Mouse (Mus musculus): Measurements from ENCODE around the gene Klhl3. TPM values are rescaled to one million over a fixed set of nuclear protein-coding genes. Genes with fewer than 3 reads are reported as not detected.

Gene Klhl3
- polyA plus RNA-seq, 1 experiment = 5.6 TPM

GRCm38 (mm10) chr13:58124989-58125388, 11.6 kb upstream of the Klhl3 start:
- Histone ChIP-seq H3K4me1 (ENCODE audit: control insufficient read depth, insufficient read depth, low read length) (no peaks in the 10 kb centered on the region; the same call in 1 of the 2 replicates), H3K4me3 (ENCODE audit: control insufficient read depth, low read depth, low read length) (no peak overlapping the region), H3K36me3 (ENCODE audit: control insufficient read depth, insufficient read depth, low read length) (peaks cover 5% of the 10 kb centered on the region; the same call in 1 of the 2 replicates), H3K27me3 (ENCODE audit: control insufficient read depth, insufficient read depth, low read length) (no peaks in the 10 kb centered on the region), H3K27ac (ENCODE audit: control insufficient read depth, insufficient read depth, low read depth, low read length) (no peak overlapping the region)
- TF ChIP-seq CTCF (IDR thresholded peaks at IDR 0.05; ENCODE audit: control insufficient read depth, insufficient read depth, insufficient replicate concordance, low read depth, low read length) (no peak), POLR2A (IDR thresholded peaks at IDR 0.05; ENCODE audit: control insufficient read depth, low read depth, low read length) (no peak)

- Histone ChIP-seq H3K4me1 (ENCODE audit: control insufficient read depth, insufficient read depth, low read length) (no peaks in the 10 kb centered on the region), H3K27me3 (ENCODE audit: control insufficient read depth, insufficient read depth, low read length) (no peaks in the 10 kb centered on the region), H3K4me3 (ENCODE audit: control insufficient read depth, low read depth, low read length) (no peak overlapping the region), H3K36me3 (ENCODE audit: control insufficient read depth, insufficient read depth, low read length) (peaks cover 5% of the 10 kb centered on the region; the same call in 1 of the 2 replicates), H3K27ac (ENCODE audit: control insufficient read depth, insufficient read depth, low read depth, low read length) (no peak overlapping the region)
- TF ChIP-seq CTCF (IDR thresholded peaks at IDR 0.05; ENCODE audit: control insufficient read depth, insufficient read depth, insufficient replicate concordance, low read depth, low read length) (no peak), POLR2A (IDR thresholded peaks at IDR 0.05; ENCODE audit: control insufficient read depth, low read depth, low read length) (no peak)
Observed at GRCm38 (mm10) chr13:58124278-58124677, 10.9 kb upstream of the Klhl3 start.

- Histone ChIP-seq H3K27me3 (ENCODE audit: control insufficient read depth, insufficient read depth, low read length) (no peaks in the 10 kb centered on the region), H3K27ac (ENCODE audit: control insufficient read depth, insufficient read depth, low read depth, low read length) (no peak overlapping the region), H3K36me3 (ENCODE audit: control insufficient read depth, insufficient read depth, low read length) (peaks cover 5% of the 10 kb centered on the region; the same call in 1 of the 2 replicates), H3K4me1 (ENCODE audit: control insufficient read depth, insufficient read depth, low read length) (no peaks in the 10 kb centered on the region), H3K4me3 (ENCODE audit: control insufficient read depth, low read depth, low read length) (no peak overlapping the region)
- no peak for TF ChIP-seq POLR2A (IDR thresholded peaks at IDR 0.05; ENCODE audit: control insufficient read depth, low read depth, low read length)
Observed at GRCm38 (mm10) chr13:58123381-58123780, 10.0 kb upstream of the Klhl3 start.

- Histone ChIP-seq H3K4me1 (ENCODE audit: control insufficient read depth, insufficient read depth, low read length) (no peaks in the 10 kb centered on the region), H3K36me3 (ENCODE audit: control insufficient read depth, insufficient read depth, low read length) (peaks cover 5% of the 10 kb centered on the region; the same call in 1 of the 2 replicates), H3K27me3 (ENCODE audit: control insufficient read depth, insufficient read depth, low read length) (no peaks in the 10 kb centered on the region), H3K4me3 (ENCODE audit: control insufficient read depth, low read depth, low read length) (no peak overlapping the region), H3K27ac (ENCODE audit: control insufficient read depth, insufficient read depth, low read depth, low read length) (no peak overlapping the region)
- TF ChIP-seq CTCF (IDR thresholded peaks at IDR 0.05; ENCODE audit: control insufficient read depth, insufficient read depth, insufficient replicate concordance, low read depth, low read length) = no peak
Observed at GRCm38 (mm10) chr13:58122786-58123297, 9.4 kb upstream of the Klhl3 start.

- Histone ChIP-seq H3K4me3 (ENCODE audit: control insufficient read depth, low read depth, low read length) (no peak overlapping the region), H3K27me3 (ENCODE audit: control insufficient read depth, insufficient read depth, low read length) (no peaks in the 10 kb centered on the region), H3K4me1 (ENCODE audit: control insufficient read depth, insufficient read depth, low read length) (peaks cover 12% of the 10 kb centered on the region), H3K27ac (ENCODE audit: control insufficient read depth, insufficient read depth, low read depth, low read length) (no peak overlapping the region), H3K36me3 (ENCODE audit: control insufficient read depth, insufficient read depth, low read length) (no peaks in the 10 kb centered on the region)
- no peak for TF ChIP-seq POLR2A (IDR thresholded peaks at IDR 0.05; ENCODE audit: control insufficient read depth, low read depth, low read length)
- TF ChIP-seq CTCF (IDR thresholded peaks at IDR 0.05; ENCODE audit: control insufficient read depth, insufficient read depth, insufficient replicate concordance, low read depth, low read length) = peak; percentile 49; the same call in 1 of the 2 replicates
Observed at GRCm38 (mm10) chr13:58117318-58118017, 4.1 kb upstream of the Klhl3 start.

GRCm38 (mm10) chr13:58116801-58117200, 3.4 kb upstream of the Klhl3 start:
- H3K4me1 ChIP-seq (ENCODE audit: control insufficient read depth, insufficient read depth, low read length) = peaks cover 16% of the 10 kb centered on the region
- no peak overlapping the region for H3K27ac ChIP-seq (ENCODE audit: control insufficient read depth, insufficient read depth, low read depth, low read length)
- H3K36me3 ChIP-seq (ENCODE audit: control insufficient read depth, insufficient read depth, low read length) = no peaks in the 10 kb centered on the region
- no peaks in the 10 kb centered on the region for H3K27me3 ChIP-seq (ENCODE audit: control insufficient read depth, insufficient read depth, low read length)
- no peak overlapping the region for H3K4me3 ChIP-seq (ENCODE audit: control insufficient read depth, low read depth, low read length)
- TF ChIP-seq POLR2A (IDR thresholded peaks at IDR 0.05; ENCODE audit: control insufficient read depth, low read depth, low read length) = no peak
- no peak for TF ChIP-seq CTCF (IDR thresholded peaks at IDR 0.05; ENCODE audit: control insufficient read depth, insufficient read depth, insufficient replicate concordance, low read depth, low read length)

- Histone ChIP-seq H3K27me3 (ENCODE audit: control insufficient read depth, insufficient read depth, low read length) (no peaks in the 10 kb centered on the region), H3K4me3 (ENCODE audit: control insufficient read depth, low read depth, low read length) (no peak overlapping the region), H3K27ac (ENCODE audit: control insufficient read depth, insufficient read depth, low read depth, low read length) (no peak overlapping the region), H3K36me3 (ENCODE audit: control insufficient read depth, insufficient read depth, low read length) (no peaks in the 10 kb centered on the region), H3K4me1 (ENCODE audit: control insufficient read depth, insufficient read depth, low read length) (peaks cover 16% of the 10 kb centered on the region)
- TF ChIP-seq CTCF (IDR thresholded peaks at IDR 0.05; ENCODE audit: control insufficient read depth, insufficient read depth, insufficient replicate concordance, low read depth, low read length) = no peak
- TF ChIP-seq POLR2A (IDR thresholded peaks at IDR 0.05; ENCODE audit: control insufficient read depth, low read depth, low read length) = no peak
Observed at GRCm38 (mm10) chr13:58115227-58115626, 1.8 kb upstream of the Klhl3 start.
